Mouse (Mus musculus): ENCODE data around the gene Tgm6. TPM values are rescaled to one million over a fixed set of nuclear protein-coding genes. Genes with fewer than 3 reads are reported as not detected.

Tgm6 gene
- polyA plus RNA-seq, 1 experiment from 2014 or later = not detected

DNA sequence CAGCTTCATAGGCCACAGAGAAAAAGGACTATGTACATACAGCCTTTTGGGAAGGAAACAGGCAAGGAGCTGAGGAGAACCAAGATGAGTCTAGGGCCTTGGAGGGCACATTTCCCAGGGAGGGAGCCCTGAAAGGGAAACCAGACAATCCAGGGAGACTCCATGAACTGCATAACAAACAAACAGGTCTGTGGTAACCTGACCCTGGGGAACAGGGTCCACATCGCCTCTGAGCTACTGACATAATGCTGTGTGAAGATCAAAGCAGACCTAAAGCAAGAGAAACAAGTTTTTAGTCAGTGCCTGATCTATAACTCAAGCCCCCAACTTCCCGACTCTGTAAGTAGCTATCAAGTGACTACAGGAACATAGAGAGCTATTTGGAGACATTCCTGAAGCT, 59.5 kb downstream of the Tgm6 start:
- Histone ChIP-seq H3K9me3 (ENCODE audit: control insufficient read depth, low read length) (no peaks in the 10 kb centered on the region), H3K27ac (ENCODE audit: low read length) (no peak overlapping the region), H3K4me2 (ENCODE audit: low read depth, low read length) (no peak overlapping the region), H3K4me3 (ENCODE audit: low read length) (no peak overlapping the region), H3K27me3 (ENCODE audit: control insufficient read depth, insufficient read depth, low read depth, low read length) (no peaks in the 10 kb centered on the region), H3K9ac (ENCODE audit: low read length) (no peak overlapping the region), H3K36me3 (ENCODE audit: control insufficient read depth, insufficient read depth, low read length) (peaks cover 61% of the 10 kb centered on the region), H3K4me1 (replicated peaks; ENCODE audit: control insufficient read depth, insufficient read depth, low read length) (peaks cover under 1% of the 10 kb centered on the region)
- no peak for ATAC-seq (ENCODE audit: low read depth)
- 78% methylated on average over 2 of the region's 2 CpGs for WGBS

DNA sequence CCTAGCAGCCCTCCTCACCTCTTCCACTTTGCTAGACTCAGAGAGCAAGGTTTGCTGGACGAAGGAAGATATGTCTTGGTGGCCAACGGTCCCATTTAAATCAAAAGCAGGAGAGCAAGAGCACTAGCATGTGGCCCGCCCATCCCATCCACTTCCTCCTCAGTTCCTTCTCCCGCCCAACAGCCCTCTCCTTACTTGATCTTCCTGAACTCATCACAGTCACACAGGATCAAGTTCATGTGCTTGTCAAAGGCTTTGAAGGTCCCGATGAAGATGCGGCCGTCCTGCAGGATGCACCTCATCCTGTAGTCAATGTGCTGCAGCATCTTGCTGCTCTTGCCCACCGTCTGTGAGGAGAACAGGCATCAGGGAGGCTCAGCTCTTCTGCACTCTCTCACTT, 64.6 kb downstream of the Tgm6 start:
- Histone ChIP-seq H3K9me3 (ENCODE audit: control insufficient read depth, low read length) (no peaks in the 10 kb centered on the region), H3K4me2 (ENCODE audit: low read depth, low read length) (peak overlapping the region; percentile 77), H3K36me3 (ENCODE audit: control insufficient read depth, insufficient read depth, low read length) (peaks cover 43% of the 10 kb centered on the region), H3K27ac (ENCODE audit: low read length) (no peak overlapping the region), H3K4me1 (replicated peaks; ENCODE audit: control insufficient read depth, insufficient read depth, low read length) (peaks cover 20% of the 10 kb centered on the region), H3K4me3 (ENCODE audit: low read length) (peak overlapping the region; percentile 100), H3K9ac (ENCODE audit: low read length) (peak overlapping the region; percentile 50), H3K27me3 (ENCODE audit: control insufficient read depth, insufficient read depth, low read depth, low read length) (no peaks in the 10 kb centered on the region)
- no peak for ATAC-seq (ENCODE audit: low read depth)
- 55% methylated on average over 8 of the region's 8 CpGs for WGBS

DNA sequence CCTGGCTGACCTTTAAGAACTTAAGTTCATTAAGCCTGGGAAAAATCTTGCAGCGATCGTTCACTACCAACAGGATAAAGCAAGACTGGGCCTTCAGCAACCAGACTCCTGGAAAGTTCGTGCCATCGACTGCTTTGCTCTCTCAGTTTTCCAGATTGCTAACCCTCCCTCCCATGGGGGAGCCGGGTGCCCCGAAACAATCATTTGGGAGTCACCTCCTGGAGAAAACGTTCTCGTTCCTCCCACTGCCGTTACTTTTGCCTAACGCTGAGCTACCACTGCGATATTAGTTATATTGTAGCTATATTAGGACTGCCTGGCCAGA, 66.1 kb downstream of the Tgm6 start:
- no peaks in the 10 kb centered on the region for H3K9me3 ChIP-seq (ENCODE audit: control insufficient read depth, low read length)
- ATAC-seq (ENCODE audit: low read depth) = 0 out of 2 replicates have a peak, but pooled peaks have one; percentile 8
- peak overlapping the region; percentile 100 for H3K9ac ChIP-seq (ENCODE audit: low read length)
- H3K4me2 ChIP-seq (ENCODE audit: low read depth, low read length) = peak overlapping the region; percentile 77
- peaks cover 20% of the 10 kb centered on the region for H3K4me1 ChIP-seq (replicated peaks; ENCODE audit: control insufficient read depth, insufficient read depth, low read length)
- H3K36me3 ChIP-seq (ENCODE audit: control insufficient read depth, insufficient read depth, low read length) = peaks cover 27% of the 10 kb centered on the region
- H3K27me3 ChIP-seq (ENCODE audit: control insufficient read depth, insufficient read depth, low read depth, low read length) = no peaks in the 10 kb centered on the region
- peak overlapping the region; percentile 100 for H3K4me3 ChIP-seq (ENCODE audit: low read length)
- peak overlapping the region; percentile 93 for H3K27ac ChIP-seq (ENCODE audit: low read length)
- 0% methylated on average over 11 of the region's 11 CpGs for WGBS

DNA sequence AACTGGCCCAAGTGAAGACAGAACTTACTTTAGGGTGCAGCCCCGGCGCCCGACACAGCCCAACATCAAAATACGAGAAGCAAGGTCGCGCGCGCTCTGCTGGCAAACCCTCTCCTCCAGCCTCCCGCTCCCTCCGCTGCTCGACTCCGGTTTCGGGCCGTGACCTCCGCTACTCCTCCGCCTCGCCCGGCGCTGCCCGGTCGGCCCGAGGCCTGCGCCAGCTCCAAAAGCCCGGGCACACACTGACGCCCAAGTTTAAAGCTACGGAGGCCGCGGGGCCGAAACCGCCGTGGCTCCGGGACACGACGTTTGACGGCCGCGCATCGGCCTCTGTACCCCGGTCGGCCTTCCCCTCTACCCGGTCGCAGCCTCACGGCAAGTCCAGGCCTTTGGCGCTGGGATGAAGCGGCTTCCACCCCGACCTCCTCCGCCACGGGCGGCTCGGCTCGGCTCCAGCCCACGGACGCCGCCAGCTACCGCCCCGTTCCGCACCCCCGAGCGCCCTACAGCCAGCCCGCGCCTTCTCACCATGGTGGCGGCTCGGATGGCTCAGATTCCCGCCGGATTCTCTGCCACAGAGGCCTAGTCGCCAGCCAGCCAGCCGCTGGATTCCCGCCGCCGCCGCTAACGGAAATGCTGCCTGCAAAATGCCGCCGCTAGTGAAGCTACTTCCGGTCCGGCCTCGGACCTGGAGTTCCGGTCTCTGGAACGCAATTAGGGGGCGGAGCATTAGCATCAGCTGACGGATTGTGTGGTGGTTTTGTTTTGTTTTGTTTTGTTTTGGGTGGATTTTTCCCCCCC, 66.7 kb downstream of the Tgm6 start, which contains the start of gene Snrpb:
Gene Snrpb (minus strand): TSS at position 698 of the 801 bp plus-strand sequence.
- H3K4me3 ChIP-seq (ENCODE audit: low read length) = peak within 1 kb of the TSS; percentile 100
- H3K27ac ChIP-seq (ENCODE audit: low read length) = peak within 1 kb of the TSS; percentile 93
- H3K27me3 ChIP-seq (ENCODE audit: control insufficient read depth, insufficient read depth, low read depth, low read length) = no peaks in the 10 kb centered on the region
- H3K9ac ChIP-seq (ENCODE audit: low read length) = peak within 1 kb of the TSS; percentile 100
- H3K4me2 ChIP-seq (ENCODE audit: low read depth, low read length) = peak within 1 kb of the TSS; percentile 92
- under 1% methylated on average over 81 of the region's 81 CpGs for WGBS
- H3K36me3 ChIP-seq (ENCODE audit: control insufficient read depth, insufficient read depth, low read length) = peaks cover 22% of the 10 kb centered on the region
- peak; percentile 93 for ATAC-seq (ENCODE audit: low read depth)
- peaks cover 20% of the 10 kb centered on the region for H3K4me1 ChIP-seq (replicated peaks; ENCODE audit: control insufficient read depth, insufficient read depth, low read length)
- no peaks in the 10 kb centered on the region for H3K9me3 ChIP-seq (ENCODE audit: control insufficient read depth, low read length)

DNA sequence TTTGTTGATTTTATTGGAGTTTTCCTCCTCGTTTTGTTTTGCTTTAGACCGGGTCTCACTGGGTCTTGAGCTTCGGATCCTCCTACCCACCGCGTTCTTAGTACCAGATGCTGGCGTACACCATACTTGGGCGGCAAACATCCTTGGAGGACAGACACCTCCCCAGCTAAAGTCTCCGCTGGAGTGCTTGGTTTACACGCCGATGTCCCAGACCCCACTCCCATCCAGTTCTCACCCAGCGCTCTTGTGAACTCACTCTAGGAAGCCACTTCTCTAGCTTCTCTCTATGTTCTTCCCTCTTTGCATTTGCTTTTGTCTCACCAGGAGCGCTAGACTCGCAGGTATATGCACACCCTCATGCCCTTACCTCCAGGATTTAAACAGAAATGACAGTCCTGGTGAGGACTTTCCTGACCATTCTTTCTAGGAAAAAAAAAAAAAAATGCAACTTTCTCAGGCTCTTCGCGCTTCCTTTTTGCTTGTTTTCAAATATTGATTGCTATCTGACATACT, 67.3 kb downstream of the Tgm6 start:
- H3K4me1 ChIP-seq (replicated peaks; ENCODE audit: control insufficient read depth, insufficient read depth, low read length) = peaks cover 20% of the 10 kb centered on the region
- no peaks in the 10 kb centered on the region for H3K27me3 ChIP-seq (ENCODE audit: control insufficient read depth, insufficient read depth, low read depth, low read length)
- H3K9ac ChIP-seq (ENCODE audit: low read length) = peak overlapping the region; percentile 100
- peak; percentile 76 for ATAC-seq (ENCODE audit: low read depth)
- H3K36me3 ChIP-seq (ENCODE audit: control insufficient read depth, insufficient read depth, low read length) = peaks cover 18% of the 10 kb centered on the region
- H3K4me3 ChIP-seq (ENCODE audit: low read length) = peak overlapping the region; percentile 100
- H3K27ac ChIP-seq (ENCODE audit: low read length) = peak overlapping the region; percentile 44
- WGBS = 2% methylated on average over 15 of the region's 15 CpGs
- H3K9me3 ChIP-seq (ENCODE audit: control insufficient read depth, low read length) = no peaks in the 10 kb centered on the region
- H3K4me2 ChIP-seq (ENCODE audit: low read depth, low read length) = peak overlapping the region; percentile 92

DNA sequence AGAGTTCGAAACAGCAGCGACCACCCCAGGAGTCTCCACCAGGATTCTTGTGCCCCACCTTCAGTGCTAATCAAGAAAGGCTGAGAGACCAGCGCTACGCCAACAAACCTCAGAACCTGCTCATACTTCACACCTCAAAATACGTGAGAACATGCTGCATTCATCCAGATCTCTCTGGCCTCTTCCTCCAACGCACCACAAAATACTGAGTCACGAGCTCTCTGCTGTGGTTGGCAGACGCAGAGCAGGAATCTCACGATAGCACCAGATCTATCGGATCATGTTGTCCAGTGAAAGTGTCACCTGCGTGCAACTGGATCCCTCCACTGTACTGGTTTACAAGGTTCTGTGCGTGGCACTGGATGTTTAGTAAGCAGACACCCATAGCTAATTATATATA, 76.2 kb downstream of the Tgm6 start:
- Histone ChIP-seq H3K27ac (ENCODE audit: low read length) (no peak overlapping the region), H3K4me3 (ENCODE audit: low read length) (no peak overlapping the region), H3K27me3 (ENCODE audit: control insufficient read depth, insufficient read depth, low read depth, low read length) (no peaks in the 10 kb centered on the region), H3K9me3 (ENCODE audit: control insufficient read depth, low read length) (no peaks in the 10 kb centered on the region), H3K9ac (ENCODE audit: low read length) (no peak overlapping the region), H3K4me2 (ENCODE audit: low read depth, low read length) (no peak overlapping the region), H3K36me3 (ENCODE audit: control insufficient read depth, insufficient read depth, low read length) (no peaks in the 10 kb centered on the region), H3K4me1 (replicated peaks; ENCODE audit: control insufficient read depth, insufficient read depth, low read length) (no peaks in the 10 kb centered on the region)
- WGBS = 85% methylated on average over 12 of the region's 12 CpGs
- no peak for ATAC-seq (ENCODE audit: low read depth)

DNA sequence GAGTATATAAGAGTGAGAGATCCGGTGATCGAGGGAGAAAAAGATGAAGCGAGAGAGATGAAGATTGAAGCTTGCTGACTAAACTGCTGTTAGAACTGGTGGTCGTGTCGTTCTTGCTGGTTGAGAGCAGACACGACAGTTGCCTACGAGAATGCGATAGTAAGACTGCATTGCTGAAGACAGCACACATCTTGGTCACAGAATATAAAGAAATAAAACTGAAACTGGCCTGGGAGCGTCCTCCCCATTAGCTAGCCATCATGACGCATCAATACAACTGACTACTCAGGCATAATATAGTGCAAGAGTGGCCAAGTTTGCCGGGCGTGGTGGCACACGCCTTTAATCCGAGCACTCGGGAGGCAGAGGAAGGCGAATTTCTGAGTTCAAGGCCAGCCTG, 82.7 kb downstream of the Tgm6 start, which contains the start of gene Tmc2:
Gene Tmc2 (plus strand): TSS at position 301 of the 400 bp plus-strand sequence.
- H3K9me3 ChIP-seq (ENCODE audit: control insufficient read depth, low read length) = no peaks in the 10 kb centered on the region; the same call in 1 of the 2 replicates
- no peak within 1 kb of the TSS for H3K4me3 ChIP-seq (ENCODE audit: low read length)
- H3K4me2 ChIP-seq (ENCODE audit: low read depth, low read length) = no peak within 1 kb of the TSS
- WGBS = 93% methylated on average over 16 of the region's 16 CpGs
- H3K4me1 ChIP-seq (replicated peaks; ENCODE audit: control insufficient read depth, insufficient read depth, low read length) = no peaks in the 10 kb centered on the region
- H3K27me3 ChIP-seq (ENCODE audit: control insufficient read depth, insufficient read depth, low read depth, low read length) = no peaks in the 10 kb centered on the region
- ATAC-seq (ENCODE audit: low read depth) = no peak
- H3K36me3 ChIP-seq (ENCODE audit: control insufficient read depth, insufficient read depth, low read length) = no peaks in the 10 kb centered on the region
- H3K27ac ChIP-seq (ENCODE audit: low read length) = no peak within 1 kb of the TSS
- H3K9ac ChIP-seq (ENCODE audit: low read length) = no peak within 1 kb of the TSS

DNA sequence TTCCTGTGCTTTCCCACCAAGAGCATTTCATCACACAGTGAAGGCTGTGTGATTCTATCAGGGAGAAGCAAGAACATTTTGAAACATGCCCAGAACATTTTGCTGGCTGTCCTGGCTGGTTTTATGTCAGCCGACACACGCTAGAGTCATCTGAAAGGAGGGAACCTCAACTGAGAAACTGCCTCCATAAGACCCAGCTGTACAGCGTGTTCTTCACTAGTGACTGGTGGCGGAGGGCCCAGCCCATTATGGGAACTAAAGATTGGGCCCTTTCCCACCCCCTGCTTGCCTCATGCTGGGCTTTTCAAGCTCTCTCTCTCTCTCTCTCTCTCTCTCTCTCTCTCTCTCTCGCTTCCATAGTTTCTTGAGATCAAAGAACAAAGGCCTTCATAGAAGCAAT, 88.7 kb downstream of the Tgm6 start:
- WGBS = 78% methylated on average over 5 of the region's 5 CpGs
- no peaks in the 10 kb centered on the region for H3K36me3 ChIP-seq (ENCODE audit: control insufficient read depth, insufficient read depth, low read length)
- H3K27me3 ChIP-seq (ENCODE audit: control insufficient read depth, insufficient read depth, low read depth, low read length) = no peaks in the 10 kb centered on the region
- H3K4me3 ChIP-seq (ENCODE audit: low read length) = no peak overlapping the region
- no peaks in the 10 kb centered on the region; the same call in 1 of the 2 replicates for H3K9me3 ChIP-seq (ENCODE audit: control insufficient read depth, low read length)
- H3K4me2 ChIP-seq (ENCODE audit: low read depth, low read length) = no peak overlapping the region
- no peak overlapping the region for H3K27ac ChIP-seq (ENCODE audit: low read length)
- no peak overlapping the region for H3K9ac ChIP-seq (ENCODE audit: low read length)
- no peaks in the 10 kb centered on the region for H3K4me1 ChIP-seq (replicated peaks; ENCODE audit: control insufficient read depth, insufficient read depth, low read length)
- no peak for ATAC-seq (ENCODE audit: low read depth)
